ENCODE assay signal across 28 mouse cellular contexts in the genomic region with DNA sequence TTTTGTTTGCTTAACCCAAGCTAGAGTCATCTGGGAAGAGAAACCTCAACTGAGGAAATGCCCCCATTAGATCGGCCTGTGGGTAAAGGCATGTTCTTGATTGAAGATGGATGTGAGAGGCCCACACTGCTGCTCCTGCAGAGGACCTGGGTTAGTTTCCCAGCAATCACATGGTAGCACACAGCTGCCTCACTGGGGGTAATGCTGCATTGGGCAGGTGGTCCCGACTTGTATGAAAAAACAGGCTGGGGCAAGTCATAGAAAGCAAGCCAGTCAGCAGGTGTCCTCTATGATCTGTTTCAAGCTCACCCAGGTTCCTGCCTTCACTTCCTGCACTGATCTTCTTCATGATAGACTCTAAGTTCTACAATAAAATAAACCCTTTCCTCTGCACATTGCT.
DNase-seq lines count a peak whose midpoint lies in the region; ATAC-seq and TF ChIP-seq lines count a peak whose summit lies in the region.
"Had no signal": no experiment of that assay in that cellular context is flagged by ENCODE, and none has a peak within 500 bp of the region (broad histone marks: within the 10 kb centered on the region; RNA-seq: fewer than 3 reads in every experiment).

No protein-coding gene starts in this region.

- peak; percentile 20 for DNase-seq in CD4-positive, CD25-positive, alpha-beta regulatory T cell, adult 2 months (ENCODE audit: low read depth, low spot score)
- peak; percentile 57 for DNase-seq in thymus, adult 2 months
- peak; percentile 75 for DNase-seq in thymus, postnatal 14 days
- peak; percentile 57 for DNase-seq in thymus, postnatal 4 days
- no peak for DNase-seq in embryo, embryonic 9.5 days (ENCODE audit: extremely low spot score)
- no peak for DNase-seq in left cerebral cortex, postnatal 14 days (ENCODE audit: low spot score in 2 of 2)
- no peak for DNase-seq in heart, postnatal 25 days (ENCODE audit: low spot score)
- DNase-seq: adrenal gland, adult 8-10 months; adrenal gland, postnatal 25 days; cerebellum, adult 11-12 months; cerebellum, adult 8-10 months; cerebellum, postnatal 10 days; cerebellum, postnatal 36 days; gastrocnemius, postnatal 10 days; gastrocnemius, postnatal 36 days; heart, adult 2 months; heart, postnatal 10 days; heart, postnatal 4 days had no signal

- no peak for TF ChIP-seq POLR2A in thymus, adult 2 months (IDR thresholded peaks at IDR 0.05; ENCODE audit: control insufficient read depth, extremely low read depth, insufficient read depth, low read length, poor library complexity)

- no peaks in the 10 kb centered on the region for H3K36me3 ChIP-seq in thymus, adult 2 months (ENCODE audit: control insufficient read depth, insufficient read depth, low read length)
- H3K36me3 ChIP-seq: embryonic facial prominence, embryonic 12.5 days; embryonic facial prominence, embryonic 15.5 days; forebrain, embryonic 12.5 days; forebrain, embryonic 15.5 days; heart, embryonic 10.5 days had no signal

- WGBS in thymus, adult 2 months, result 0% methylated on average over 2 of the region's 2 CpGs

- H3K4me3 ChIP-seq in thymus, adult 2 months (ENCODE audit: control insufficient read depth, insufficient read depth, low read length), result no peak overlapping the region
- H3K4me3 ChIP-seq: embryonic facial prominence, embryonic 12.5 days; embryonic facial prominence, embryonic 15.5 days; forebrain, embryonic 12.5 days; forebrain, embryonic 15.5 days; heart, adult 2 months; heart, embryonic 10.5 days had no signal

- peaks cover 32% of the 10 kb centered on the region for H3K4me1 ChIP-seq in thymus, adult 2 months (replicated peaks; ENCODE audit: control insufficient read depth, insufficient read depth, low read length)
- H3K4me1 ChIP-seq: embryonic facial prominence, embryonic 12.5 days; embryonic facial prominence, embryonic 15.5 days; forebrain, embryonic 12.5 days; forebrain, embryonic 15.5 days had no signal

- no peak for TF ChIP-seq CTCF in thymus, adult 2 months (IDR thresholded peaks at IDR 0.05; ENCODE audit: borderline replicate concordance, control insufficient read depth, extremely low read depth, insufficient read depth, low read length, poor library complexity)

- ATAC-seq in CD4-positive, CD25-positive, alpha-beta regulatory T cell, adult 4 months, result no peak
- ATAC-seq: activated CD4-positive, CD25-positive, alpha-beta regulatory T cell, adult 4 months; forebrain, embryonic 15.5 days; hindbrain, postnatal 0 days; inflammation-experienced regulatory T-cells, adult 6 months had no signal

- H3K27ac ChIP-seq in thymus, adult 2 months (ENCODE audit: control insufficient read depth, insufficient read depth, low read length), result peak overlapping the region; percentile 92
- H3K27ac ChIP-seq: embryonic facial prominence, embryonic 12.5 days; embryonic facial prominence, embryonic 15.5 days; forebrain, embryonic 12.5 days; forebrain, embryonic 15.5 days; heart, adult 2 months; heart, embryonic 10.5 days; hindbrain, embryonic 14.5 days; hindbrain, postnatal 0 days had no signal

- intact Hi-C loops in left cerebral cortex, postnatal 14 days (cut with DNase I), result no loop called here
- intact Hi-C loops in heart, postnatal 25 days (cut with DNase I), result no loop called here

- no peaks in the 10 kb centered on the region for H3K27me3 ChIP-seq in thymus, adult 2 months (ENCODE audit: control insufficient read depth, insufficient read depth, low read length)

Comparison
In these comparisons a context has a peak if more than half of its experiments do, and no peak if none do; other contexts are left out.
1. DNase-seq: peak in CD4-positive, CD25-positive, alpha-beta regulatory T cell, adult 2 months (single experiment), thymus, adult 2 months (single experiment), thymus, postnatal 14 days (single experiment) and thymus, postnatal 4 days (single experiment); none in embryo, embryonic 9.5 days (single experiment), left cerebral cortex, postnatal 14 days (0 of 2) and heart, postnatal 25 days (single experiment).